ENCODE assay signal across 8 mouse cellular contexts in the genomic region with DNA sequence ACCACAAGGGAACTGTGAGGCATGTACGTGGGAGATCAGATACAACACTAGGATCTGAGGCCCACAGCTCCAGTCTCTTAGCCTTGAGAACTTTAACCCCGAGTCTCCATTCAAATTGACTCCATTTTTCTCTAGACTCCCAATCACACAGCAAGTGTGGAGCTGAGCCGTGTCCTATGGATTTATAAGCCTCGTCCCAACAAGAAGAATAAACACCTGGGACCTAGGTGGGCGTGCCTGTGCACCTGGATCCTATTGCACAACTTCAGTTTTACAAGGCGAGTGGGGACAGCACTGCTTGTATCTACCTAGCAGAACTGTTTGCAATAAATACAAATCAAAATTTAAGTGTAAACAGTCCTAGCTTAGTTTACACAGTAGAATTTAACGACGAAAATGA. TPM values are rescaled to one million over a fixed set of nuclear protein-coding genes. Genes with fewer than 3 reads are reported as not detected.
DNase-seq lines count a peak whose midpoint lies in the region; ATAC-seq and TF ChIP-seq lines count a peak whose summit lies in the region.

No protein-coding gene starts in this region.

- TF ChIP-seq CTCF in liver, adult 2 months (IDR thresholded peaks at IDR 0.05; ENCODE audit: low read depth, low read length), result no peak
- TF ChIP-seq CTCF in intestine, postnatal 0 days (IDR thresholded peaks at IDR 0.05; ENCODE audit: low read depth), result no peak

- H3K79me2 ChIP-seq in liver, adult 2 months (ENCODE audit: control insufficient read depth, insufficient read depth, low read length), result no peaks in the 10 kb centered on the region

- H3K4me1 ChIP-seq in liver, adult 2 months (ENCODE audit: control insufficient read depth, insufficient read depth, low read length), result peaks cover 2% of the 10 kb centered on the region; the same call in 1 of the 2 replicates
- peaks cover 24% of the 10 kb centered on the region for H3K4me1 ChIP-seq in embryonic facial prominence, embryonic 15.5 days
- H3K4me1 ChIP-seq in intestine, postnatal 0 days (replicated peaks; ENCODE audit: control insufficient read depth, insufficient read depth, low read length), result no peaks in the 10 kb centered on the region
- peaks cover 24% of the 10 kb centered on the region for H3K4me1 ChIP-seq in neural tube, embryonic 15.5 days

- no peak for TF ChIP-seq POLR2A in liver, adult 2 months (IDR thresholded peaks at IDR 0.05; ENCODE audit: extremely low read depth, insufficient read depth, low read length)

- H3K4me3 ChIP-seq in liver, adult 2 months (ENCODE audit: insufficient read depth, low read depth, low read length), result peak overlapping the region; percentile 80
- peak overlapping the region; percentile 76 for H3K4me3 ChIP-seq in embryonic facial prominence, embryonic 15.5 days (replicated peaks)
- H3K4me3 ChIP-seq in intestine, postnatal 0 days (ENCODE audit: low read depth, low read length), result peak overlapping the region; percentile 54
- peak overlapping the region; percentile 69 for H3K4me3 ChIP-seq in neural tube, embryonic 15.5 days (replicated peaks)

- no peak for DNase-seq in liver, adult 2 months (ENCODE audit: extremely low read depth, low read depth, low spot score)
- DNase-seq in liver, result no peak
- no peak for DNase-seq in embryo, embryonic 11 days
- DNase-seq in adrenal gland, postnatal 14 days, result no peak

- no peaks in the 10 kb centered on the region for H3K9me3 ChIP-seq in embryonic facial prominence, embryonic 15.5 days (replicated peaks)
- no peaks in the 10 kb centered on the region for H3K9me3 ChIP-seq in intestine, postnatal 0 days (ENCODE audit: control insufficient read depth)
- no peaks in the 10 kb centered on the region for H3K9me3 ChIP-seq in neural tube, embryonic 15.5 days (replicated peaks)

- H3K9ac ChIP-seq in liver, adult 2 months (ENCODE audit: low read depth, low read length), result peak overlapping the region; percentile 89; the same call in 1 of the 2 replicates
- H3K9ac ChIP-seq in embryonic facial prominence, embryonic 15.5 days, result peak overlapping the region; percentile 51
- peak overlapping the region; percentile 57 for H3K9ac ChIP-seq in intestine, postnatal 0 days (ENCODE audit: low read depth, low read length)
- H3K9ac ChIP-seq in neural tube, embryonic 15.5 days (replicated peaks), result peak overlapping the region; percentile 76

- H3K4me2 ChIP-seq in embryonic facial prominence, embryonic 15.5 days (replicated peaks), result peak overlapping the region; percentile 75
- peak overlapping the region; percentile 68 for H3K4me2 ChIP-seq in intestine, postnatal 0 days (replicated peaks; ENCODE audit: low read depth)
- peak overlapping the region; percentile 82 for H3K4me2 ChIP-seq in neural tube, embryonic 15.5 days

- no peak for ATAC-seq in embryonic facial prominence, embryonic 15.5 days (ENCODE audit: insufficient number of reproducible peaks, low FRiP score, low TSS enrichment, low read depth)
- peak; percentile 42 for ATAC-seq in intestine, postnatal 0 days
- no peak for ATAC-seq in neural tube, embryonic 15.5 days (ENCODE audit: low FRiP score)
- no peak for ATAC-seq in frontal cortex, adult (ENCODE audit: low TSS enrichment)

- H3K36me3 ChIP-seq in liver, adult 2 months (ENCODE audit: control insufficient read depth, insufficient read depth, low read length), result peaks cover 2% of the 10 kb centered on the region
- H3K36me3 ChIP-seq in embryonic facial prominence, embryonic 15.5 days, result peaks cover 44% of the 10 kb centered on the region
- peaks cover 45% of the 10 kb centered on the region for H3K36me3 ChIP-seq in intestine, postnatal 0 days (ENCODE audit: control insufficient read depth, insufficient read depth)
- H3K36me3 ChIP-seq in neural tube, embryonic 15.5 days, result peaks cover 55% of the 10 kb centered on the region

- 14% methylated on average over 8 of the region's 8 CpGs for WGBS in liver, adult 2 months
- 16% methylated on average over 8 of the region's 8 CpGs for WGBS in embryonic facial prominence, embryonic 15.5 days
- WGBS in intestine, postnatal 0 days, result 8% methylated on average over 8 of the region's 8 CpGs
- 22% methylated on average over 8 of the region's 8 CpGs for WGBS in neural tube, embryonic 15.5 days

- H3K27ac ChIP-seq in liver, adult 2 months (replicated peaks; ENCODE audit: insufficient read depth, low read depth, low read length), result no peak overlapping the region
- peak overlapping the region; percentile 93; the same call in 1 of the 2 replicates for H3K27ac ChIP-seq in embryonic facial prominence, embryonic 15.5 days (replicated peaks)
- H3K27ac ChIP-seq in intestine, postnatal 0 days (ENCODE audit: low read depth, low read length), result peak overlapping the region; percentile 90
- peak overlapping the region; percentile 96 for H3K27ac ChIP-seq in neural tube, embryonic 15.5 days (replicated peaks)

- H3K27me3 ChIP-seq in liver, adult 2 months (ENCODE audit: control insufficient read depth, insufficient read depth, low read length), result no peaks in the 10 kb centered on the region
- H3K27me3 ChIP-seq in embryonic facial prominence, embryonic 15.5 days, result no peaks in the 10 kb centered on the region
- H3K27me3 ChIP-seq in intestine, postnatal 0 days (replicated peaks; ENCODE audit: control insufficient read depth, insufficient read depth, low read length), result no peaks in the 10 kb centered on the region
- no peaks in the 10 kb centered on the region for H3K27me3 ChIP-seq in neural tube, embryonic 15.5 days (replicated peaks)

RNA-seq across cellular contexts. Expression of gene Rccd1, which starts 0.9 kb away (rescaled TPM):
- total RNA-seq in liver, adult 2 months (2014; rRNA removed), result 1.2 and 1.5 TPM in 2 replicates
- polyA plus RNA-seq in liver, adult 2 months (2012; rRNA removed), result 2.9 and 3.8 TPM in 2 replicates
- polyA plus RNA-seq in embryonic facial prominence, embryonic 15.5 days (2015; fragmentation: Nextera tagmentation; extraction: Ambion mirVana), result 10.4 and 10.8 TPM in 2 replicates
- polyA plus RNA-seq in intestine, postnatal 0 days (2015; fragmentation: Nextera tagmentation; extraction: Ambion mirVana), result 3.2 and 4.4 TPM in 2 replicates
- polyA plus RNA-seq in neural tube, embryonic 15.5 days (2015; fragmentation: Nextera tagmentation; extraction: Ambion mirVana), result 11.6 and 14.6 TPM in 2 replicates
- total RNA-seq in adrenal gland, postnatal 14 days (2021), result 6.6 and 10.3 TPM in 2 replicates

RNA-seq across cellular contexts. Expression of gene Unc45a, which starts 17.5 kb away (rescaled TPM):
- 8.6 and 8.9 TPM in 2 replicates for total RNA-seq in liver, adult 2 months (2014; rRNA removed)
- 19.1 and 21.5 TPM in 2 replicates for polyA plus RNA-seq in liver, adult 2 months (2012; rRNA removed)
- polyA plus RNA-seq in embryonic facial prominence, embryonic 15.5 days (2015; fragmentation: Nextera tagmentation; extraction: Ambion mirVana), result 55.6 and 57.7 TPM in 2 replicates
- 19.7 and 20.0 TPM in 2 replicates for polyA plus RNA-seq in intestine, postnatal 0 days (2015; fragmentation: Nextera tagmentation; extraction: Ambion mirVana)
- 58.2 and 59.0 TPM in 2 replicates for polyA plus RNA-seq in neural tube, embryonic 15.5 days (2015; fragmentation: Nextera tagmentation; extraction: Ambion mirVana)
- 52.5 and 59.0 TPM in 2 replicates for total RNA-seq in adrenal gland, postnatal 14 days (2021)

RNA-seq across cellular contexts. Expression of gene Hddc3, which starts 19.6 kb away (rescaled TPM):
- total RNA-seq in liver, adult 2 months (2014; rRNA removed), result 6.9 and 8.7 TPM in 2 replicates
- polyA plus RNA-seq in liver, adult 2 months (2012; rRNA removed), result 28.3 and 58.2 TPM in 2 replicates
- 22.9 and 25.4 TPM in 2 replicates for polyA plus RNA-seq in embryonic facial prominence, embryonic 15.5 days (2015; fragmentation: Nextera tagmentation; extraction: Ambion mirVana)
- polyA plus RNA-seq in intestine, postnatal 0 days (2015; fragmentation: Nextera tagmentation; extraction: Ambion mirVana), result 8.3 and 8.8 TPM in 2 replicates
- 20.7 and 20.8 TPM in 2 replicates for polyA plus RNA-seq in neural tube, embryonic 15.5 days (2015; fragmentation: Nextera tagmentation; extraction: Ambion mirVana)
- total RNA-seq in adrenal gland, postnatal 14 days (2021), result 35.1 and 44.2 TPM in 2 replicates

RNA-seq across cellular contexts. Expression of gene Prc1, which starts 29.1 kb away (rescaled TPM):
- total RNA-seq in liver, adult 2 months (2014; rRNA removed), result 0.74 and 1.5 TPM in 2 replicates
- 0.21 and 0.32 TPM in 2 replicates for polyA plus RNA-seq in liver, adult 2 months (2012; rRNA removed)
- polyA plus RNA-seq in embryonic facial prominence, embryonic 15.5 days (2015; fragmentation: Nextera tagmentation; extraction: Ambion mirVana), result 109 TPM in 2 replicates
- polyA plus RNA-seq in intestine, postnatal 0 days (2015; fragmentation: Nextera tagmentation; extraction: Ambion mirVana), result 32.5 TPM in 2 replicates
- polyA plus RNA-seq in neural tube, embryonic 15.5 days (2015; fragmentation: Nextera tagmentation; extraction: Ambion mirVana), result 23.9 and 48.7 TPM in 2 replicates
- 31.8 and 32.4 TPM in 2 replicates for total RNA-seq in adrenal gland, postnatal 14 days (2021)

RNA-seq across cellular contexts. Expression of gene Man2a2, which starts 47.8 kb away (rescaled TPM):
- total RNA-seq in liver, adult 2 months (2014; rRNA removed), result 9.3 and 13.2 TPM in 2 replicates
- 26.5 and 45.6 TPM in 2 replicates for polyA plus RNA-seq in liver, adult 2 months (2012; rRNA removed)
- 24.8 and 25.2 TPM in 2 replicates for polyA plus RNA-seq in embryonic facial prominence, embryonic 15.5 days (2015; fragmentation: Nextera tagmentation; extraction: Ambion mirVana)
- 4.8 and 5.3 TPM in 2 replicates for polyA plus RNA-seq in intestine, postnatal 0 days (2015; fragmentation: Nextera tagmentation; extraction: Ambion mirVana)
- 25.5 and 26.9 TPM in 2 replicates for polyA plus RNA-seq in neural tube, embryonic 15.5 days (2015; fragmentation: Nextera tagmentation; extraction: Ambion mirVana)
- total RNA-seq in adrenal gland, postnatal 14 days (2021), result 61.4 and 82.8 TPM in 2 replicates
